Mouse (Mus musculus) kidney, embryonic 14.5 days (tissue): ENCODE results near the gene Gm9918. TPM values are rescaled to one million over a fixed set of nuclear protein-coding genes. Genes with fewer than 3 reads are reported as not detected.

Source experiments
- ATAC-seq: fragments of 200-750 bp; cut with Nextera tagmentation; 2 replicates; pipeline ENCODE4 v1.8.0; 2017; ENCODE audit warnings: moderate number of reproducible peaks, mild to moderate bottlenecking, moderate TSS enrichment, moderate library complexity; ENCODE audit not compliant: low FRiP score, low TSS enrichment
- H3K27ac ChIP-seq: fragments of 300-500 bp; sonication (generic); 2 replicates; pipeline ENCODE4 v1.5.1; 2014; ENCODE audit warnings: low read depth, mild to moderate bottlenecking, low read length, moderate library complexity, mixed read lengths
- H3K27me3 ChIP-seq: fragments of 300-500 bp; sonication (generic); 2 replicates; pipeline ENCODE4 v1.6.1; 2014; ENCODE audit warnings: mild to moderate bottlenecking, low read length; ENCODE audit not compliant: control insufficient read depth, insufficient read depth
- H3K36me3 ChIP-seq: fragments of 300-500 bp; sonication (generic); 2 replicates; pipeline ENCODE4 v1.6.1; 2014; ENCODE audit warnings: low read length, mixed read lengths; ENCODE audit not compliant: control insufficient read depth, insufficient read depth
- H3K4me1 ChIP-seq: fragments of 300-500 bp; sonication (generic); 2 replicates; pipeline ENCODE4 v1.6.1; 2014; ENCODE audit warnings: low read length, mixed read lengths; ENCODE audit not compliant: control insufficient read depth, insufficient read depth
- H3K4me2 ChIP-seq: fragments of 300-500 bp; sonication (generic); replicated peaks from 2 replicates; pipeline ENCODE4 v1.6.1; 2014; ENCODE audit warnings: low read depth, mild to moderate bottlenecking, low read length
- H3K4me3 ChIP-seq: fragments of 300-500 bp; sonication (generic); 2 replicates; pipeline ENCODE4 v1.5.1; 2014; ENCODE audit warnings: mild to moderate bottlenecking, low read length
- H3K9ac ChIP-seq: fragments of 300-500 bp; sonication (generic); 2 replicates; pipeline ENCODE4 v1.6.1; 2014; ENCODE audit warnings: low read depth, mild to moderate bottlenecking, low read length, moderate library complexity
- H3K9me3 ChIP-seq: fragments of 300-500 bp; sonication (generic); 2 replicates; pipeline ENCODE4 v1.6.1; 2016; ENCODE audit warnings: low read length; ENCODE audit not compliant: control insufficient read depth
- WGBS: fragments of 180-500 bp; shearing (Covaris S2); extraction: QIAGEN DNeasy Blood & Tissue Kit; methylation state at CpG from one replicate; pipeline ENCODE4 v1.1.7; 2014; 5-methylcytosine and 5-hydroxymethylcytosine counted together
- polyA plus RNA-seq: library from polyadenylated mRNA; unstranded; fragments of >200 nt; fragmentation: Nextera tagmentation; extraction: Ambion mirVana; gene quantifications from 2 replicates; pipeline ENCODE4 v1.2.1, GENCODE M21; 2014

Gene Gm9918
- polyA plus RNA-seq, 1 experiment from 2014 or later: 0.84 TPM

GRCm38 (mm10) chr15:102244306-102245191 lies 25.8 kb upstream of the Gm9918 start:
- ATAC-seq: no peak
- no peaks in the 10 kb centered on the region for H3K9me3 ChIP-seq
- peaks cover 41% of the 10 kb centered on the region for H3K4me1 ChIP-seq
- H3K4me3 ChIP-seq: peak overlapping the region; percentile 66
- peak overlapping the region; percentile 74; the same call in 1 of the 2 replicates for H3K9ac ChIP-seq
- no peaks in the 10 kb centered on the region; the same call in 1 of the 2 replicates for H3K36me3 ChIP-seq
- H3K27me3 ChIP-seq: no peaks in the 10 kb centered on the region; the same call in 1 of the 2 replicates
- 9% methylated on average over 18 of the region's 19 CpGs for WGBS
- H3K4me2 ChIP-seq: peak overlapping the region; percentile 81
- peak overlapping the region; percentile 3; the same call in 1 of the 2 replicates for H3K27ac ChIP-seq

- Histone ChIP-seq H3K4me3 (peak overlapping the region; percentile 66), H3K36me3 (no peaks in the 10 kb centered on the region; the same call in 1 of the 2 replicates), H3K4me1 (peaks cover 49% of the 10 kb centered on the region), H3K27ac (peak overlapping the region; percentile 96), H3K27me3 (no peaks in the 10 kb centered on the region; the same call in 1 of the 2 replicates), H3K4me2 (peak overlapping the region; percentile 81), H3K9me3 (no peaks in the 10 kb centered on the region), H3K9ac (peak overlapping the region; percentile 74)
- no peak for ATAC-seq
- 3% methylated on average over 14 of the region's 14 CpGs for WGBS
These were observed 24.9 kb upstream of the Gm9918 start for GRCm38 (mm10) chr15:102245461-102245881.

GRCm38 (mm10) chr15:102245891-102246741 lies 24.2 kb upstream of the Gm9918 start:
- no peaks in the 10 kb centered on the region for H3K9me3 ChIP-seq
- peak; percentile 59 for ATAC-seq
- peak overlapping the region; percentile 74 for H3K9ac ChIP-seq
- H3K27me3 ChIP-seq: no peaks in the 10 kb centered on the region; the same call in 1 of the 2 replicates
- peaks cover 49% of the 10 kb centered on the region for H3K4me1 ChIP-seq
- H3K4me3 ChIP-seq: peak overlapping the region; percentile 66
- peak overlapping the region; percentile 96 for H3K27ac ChIP-seq
- WGBS: 1% methylated on average over 42 of the region's 44 CpGs
- H3K4me2 ChIP-seq: peak overlapping the region; percentile 81
- no peaks in the 10 kb centered on the region; the same call in 1 of the 2 replicates for H3K36me3 ChIP-seq

- H3K9me3 ChIP-seq: no peaks in the 10 kb centered on the region
- peaks cover 49% of the 10 kb centered on the region for H3K4me1 ChIP-seq
- peak overlapping the region; percentile 81 for H3K4me2 ChIP-seq
- H3K27ac ChIP-seq: peak overlapping the region; percentile 96
- ATAC-seq: peak; percentile 75
- under 1% methylated on average over 34 of the region's 35 CpGs for WGBS
- H3K4me3 ChIP-seq: peak overlapping the region; percentile 66
- no peaks in the 10 kb centered on the region for H3K36me3 ChIP-seq
- peak overlapping the region; percentile 74 for H3K9ac ChIP-seq
- no peaks in the 10 kb centered on the region; the same call in 1 of the 2 replicates for H3K27me3 ChIP-seq
These were observed 23.5 kb upstream of the Gm9918 start for GRCm38 (mm10) chr15:102246866-102247251.

- Histone ChIP-seq H3K4me2 (peak overlapping the region; percentile 81), H3K27me3 (no peaks in the 10 kb centered on the region; the same call in 1 of the 2 replicates), H3K27ac (peak overlapping the region; percentile 96), H3K9ac (peak overlapping the region; percentile 74), H3K4me1 (peaks cover 49% of the 10 kb centered on the region), H3K4me3 (peak overlapping the region; percentile 66), H3K36me3 (0 out of 2 replicates have a peak, but pooled peaks cover 3% of the 10 kb centered on the region), H3K9me3 (no peaks in the 10 kb centered on the region)
- under 1% methylated on average over 56 of the region's 65 CpGs for WGBS
- ATAC-seq: peak; percentile 59
These were observed 22.9 kb upstream of the Gm9918 start for GRCm38 (mm10) chr15:102247252-102248130.

GRCm38 (mm10) chr15:102248131-102248811 lies 22.1 kb upstream of the Gm9918 start:
- H3K36me3 ChIP-seq: 0 out of 2 replicates have a peak, but pooled peaks cover 3% of the 10 kb centered on the region
- peak overlapping the region; percentile 66 for H3K4me3 ChIP-seq
- WGBS: 7% methylated on average over 8 of the region's 8 CpGs
- peak overlapping the region; percentile 96 for H3K27ac ChIP-seq
- peak overlapping the region; percentile 81 for H3K4me2 ChIP-seq
- H3K9me3 ChIP-seq: no peaks in the 10 kb centered on the region
- no peaks in the 10 kb centered on the region; the same call in 1 of the 2 replicates for H3K27me3 ChIP-seq
- ATAC-seq: no peak
- H3K4me1 ChIP-seq: peaks cover 43% of the 10 kb centered on the region
- peak overlapping the region; percentile 74 for H3K9ac ChIP-seq

- Histone ChIP-seq H3K27me3 (no peaks in the 10 kb centered on the region; the same call in 1 of the 2 replicates), H3K36me3 (0 out of 2 replicates have a peak, but pooled peaks cover 3% of the 10 kb centered on the region), H3K27ac (peak overlapping the region; percentile 96), H3K4me2 (peak overlapping the region; percentile 81), H3K9me3 (no peaks in the 10 kb centered on the region), H3K4me3 (peak overlapping the region; percentile 30; the same call in 1 of the 2 replicates), H3K9ac (no peak overlapping the region), H3K4me1 (peaks cover 38% of the 10 kb centered on the region)
- WGBS: 4% methylated on average over 3 of the region's 3 CpGs
- no peak for ATAC-seq
These were observed 21.6 kb upstream of the Gm9918 start for GRCm38 (mm10) chr15:102248812-102249191.
